Mouse (Mus musculus) lung, embryonic 15.5 days (tissue): ENCODE data around the gene Gcm1. TPM values are rescaled to one million over a fixed set of nuclear protein-coding genes. Genes with fewer than 3 reads are reported as not detected.

ENCODE experiments used
- ATAC-seq: fragments of 200-750 bp; cut with Nextera tagmentation; 2 replicates; pipeline ENCODE4 v1.8.0; 2017; ENCODE audit warnings: moderate number of reproducible peaks, borderline replicate concordance; ENCODE audit not compliant: low FRiP score, low TSS enrichment; ENCODE audit errors: extremely low read depth
- H3K27ac ChIP-seq: fragments of 300-500 bp; sonication (generic); 2 replicates; pipeline ENCODE4 v1.5.1; 2015; ENCODE audit warnings: moderate library complexity, mild to moderate bottlenecking, inconsistent platforms
- H3K27me3 ChIP-seq: fragments of 300-500 bp; sonication (generic); 2 replicates; pipeline ENCODE4 v1.6.1; 2015; ENCODE audit warnings: inconsistent platforms
- H3K36me3 ChIP-seq: fragments of 300-500 bp; sonication (generic); 2 replicates; pipeline ENCODE4 v1.6.1; 2015; ENCODE audit warnings: inconsistent platforms
- H3K4me1 ChIP-seq: fragments of 300-500 bp; sonication (generic); 2 replicates; pipeline ENCODE4 v1.6.1; 2015; ENCODE audit warnings: inconsistent platforms
- H3K4me2 ChIP-seq: fragments of 300-500 bp; sonication (generic); 2 replicates; pipeline ENCODE4 v1.6.1; 2015; ENCODE audit warnings: inconsistent platforms, mild to moderate bottlenecking, moderate library complexity
- H3K4me3 ChIP-seq: fragments of 300-500 bp; sonication (generic); 2 replicates; pipeline ENCODE4 v1.5.1; 2015; ENCODE audit warnings: mild to moderate bottlenecking, inconsistent platforms
- H3K9ac ChIP-seq: fragments of 300-500 bp; sonication (generic); 2 replicates; pipeline ENCODE4 v1.6.1; 2015; ENCODE audit warnings: inconsistent platforms
- H3K9me3 ChIP-seq: fragments of 300-500 bp; sonication (generic); 2 replicates; pipeline ENCODE4 v1.6.1; 2016; ENCODE audit warnings: inconsistent platforms
- WGBS: fragments of 180-500 bp; shearing (Covaris S2); methylation state at CpG from one replicate; pipeline ENCODE4 v1.1.7; 2015; 5-methylcytosine and 5-hydroxymethylcytosine counted together
- polyA plus RNA-seq: library from polyadenylated mRNA; unstranded; fragments of >200 nt; fragmentation: Nextera tagmentation; extraction: Ambion mirVana; gene quantifications from 2 replicates; pipeline ENCODE4 v1.2.1, GENCODE M21; 2015

The Gcm1 gene
- polyA plus RNA-seq: 0.31 and 0.36 TPM in 2 replicates

GRCm38 (mm10) chr9:78051677-78052076, at the start of gene Gcm1:
TSS of gene Gcm1 (plus strand) at chr9:78051924.
- Histone ChIP-seq H3K4me1 (no peaks in the 10 kb centered on the region), H3K36me3 (no peaks in the 10 kb centered on the region), H3K4me2 (no peak within 1 kb of the TSS), H3K9me3 (no peaks in the 10 kb centered on the region), H3K27ac (no peak within 1 kb of the TSS), H3K9ac (no peak within 1 kb of the TSS), H3K27me3 (no peaks in the 10 kb centered on the region), H3K4me3 (no peak within 1 kb of the TSS)
- WGBS: 38% methylated on average over 3 of the region's 3 CpGs
- ATAC-seq: no peak

GRCm38 (mm10) chr9:78003278-78003677, 48.4 kb upstream of the Gcm1 start:
- no peaks in the 10 kb centered on the region for H3K36me3 ChIP-seq
- 87% methylated on average over 2 of the region's 2 CpGs for WGBS
- H3K9ac ChIP-seq: no peak overlapping the region
- no peak overlapping the region for H3K4me2 ChIP-seq
- no peak for ATAC-seq
- H3K9me3 ChIP-seq: no peaks in the 10 kb centered on the region
- peaks cover 8% of the 10 kb centered on the region for H3K4me1 ChIP-seq
- no peaks in the 10 kb centered on the region for H3K27me3 ChIP-seq
- H3K27ac ChIP-seq: no peak overlapping the region
- no peak overlapping the region for H3K4me3 ChIP-seq

- Histone ChIP-seq H3K9ac (no peak overlapping the region), H3K27ac (no peak overlapping the region), H3K4me2 (no peak overlapping the region), H3K9me3 (no peaks in the 10 kb centered on the region), H3K27me3 (no peaks in the 10 kb centered on the region), H3K4me3 (no peak overlapping the region), H3K4me1 (peaks cover 11% of the 10 kb centered on the region), H3K36me3 (no peaks in the 10 kb centered on the region)
- ATAC-seq: no peak
- 57% methylated on average over 3 of the region's 3 CpGs for WGBS
Measured at GRCm38 (mm10) chr9:78005481-78005880, 46.2 kb upstream of the Gcm1 start.

GRCm38 (mm10) chr9:78006209-78007001, 45.3 kb upstream of the Gcm1 start:
- peaks cover 11% of the 10 kb centered on the region for H3K4me1 ChIP-seq
- H3K4me3 ChIP-seq: no peak overlapping the region
- H3K36me3 ChIP-seq: no peaks in the 10 kb centered on the region
- no peaks in the 10 kb centered on the region for H3K27me3 ChIP-seq
- H3K27ac ChIP-seq: no peak overlapping the region
- WGBS: 50% methylated on average over 19 of the region's 19 CpGs
- ATAC-seq: peak; percentile 79
- H3K4me2 ChIP-seq: no peak overlapping the region
- H3K9ac ChIP-seq: no peak overlapping the region
- no peaks in the 10 kb centered on the region for H3K9me3 ChIP-seq

GRCm38 (mm10) chr9:78009382-78009781, 42.3 kb upstream of the Gcm1 start:
- peak overlapping the region; percentile 53 for H3K27ac ChIP-seq
- H3K4me3 ChIP-seq: no peak overlapping the region
- 58% methylated on average over 7 of the region's 7 CpGs for WGBS

GRCm38 (mm10) chr9:78010187-78010586, 41.5 kb upstream of the Gcm1 start:
- Histone ChIP-seq H3K9me3 (no peaks in the 10 kb centered on the region), H3K4me3 (no peak overlapping the region), H3K36me3 (no peaks in the 10 kb centered on the region), H3K9ac (no peak overlapping the region), H3K27ac (no peak overlapping the region), H3K27me3 (no peaks in the 10 kb centered on the region), H3K4me2 (no peak overlapping the region), H3K4me1 (peaks cover 11% of the 10 kb centered on the region)
- WGBS: 79% methylated on average over 5 of the region's 5 CpGs
- no peak for ATAC-seq

More at GRCm38 (mm10) chr9:78009382-78009781, 42.3 kb upstream of the Gcm1 start:
- H3K4me2 ChIP-seq: no peak overlapping the region
- peaks cover 11% of the 10 kb centered on the region for H3K4me1 ChIP-seq
- ATAC-seq: no peak
- H3K27me3 ChIP-seq: no peaks in the 10 kb centered on the region
- H3K9me3 ChIP-seq: no peaks in the 10 kb centered on the region
- H3K9ac ChIP-seq: no peak overlapping the region
- H3K36me3 ChIP-seq: no peaks in the 10 kb centered on the region

GRCm38 (mm10) chr9:78010707-78011106, 41.0 kb upstream of the Gcm1 start:
- Histone ChIP-seq H3K4me2 (no peak overlapping the region), H3K9me3 (no peaks in the 10 kb centered on the region), H3K9ac (no peak overlapping the region), H3K4me1 (peaks cover 11% of the 10 kb centered on the region), H3K4me3 (no peak overlapping the region), H3K36me3 (no peaks in the 10 kb centered on the region), H3K27ac (no peak overlapping the region), H3K27me3 (no peaks in the 10 kb centered on the region)
- WGBS: 77% methylated on average over 10 of the region's 10 CpGs
- ATAC-seq: no peak

- Histone ChIP-seq H3K4me1 (0 out of 2 replicates have a peak, but pooled peaks cover 2% of the 10 kb centered on the region), H3K9me3 (no peaks in the 10 kb centered on the region), H3K27ac (no peak overlapping the region), H3K4me3 (no peak overlapping the region), H3K27me3 (no peaks in the 10 kb centered on the region), H3K9ac (no peak overlapping the region), H3K4me2 (no peak overlapping the region), H3K36me3 (no peaks in the 10 kb centered on the region)
- no peak for ATAC-seq
- 83% methylated on average over 4 of the region's 4 CpGs for WGBS
Measured at GRCm38 (mm10) chr9:78012066-78012465, 39.7 kb upstream of the Gcm1 start.

GRCm38 (mm10) chr9:78012681-78013080, 39.0 kb upstream of the Gcm1 start:
- Histone ChIP-seq H3K27me3 (no peaks in the 10 kb centered on the region), H3K36me3 (no peaks in the 10 kb centered on the region), H3K4me3 (no peak overlapping the region), H3K4me2 (no peak overlapping the region), H3K27ac (no peak overlapping the region), H3K4me1 (0 out of 2 replicates have a peak, but pooled peaks cover 2% of the 10 kb centered on the region), H3K9me3 (no peaks in the 10 kb centered on the region), H3K9ac (no peak overlapping the region)
- no peak for ATAC-seq
- 87% methylated on average over 5 of the region's 5 CpGs for WGBS

GRCm38 (mm10) chr9:78013813-78014212, 37.9 kb upstream of the Gcm1 start:
- no peak for ATAC-seq

GRCm38 (mm10) chr9:78015816-78016215, 35.9 kb upstream of the Gcm1 start:
- ATAC-seq: no peak
- Histone ChIP-seq H3K4me1 (no peaks in the 10 kb centered on the region; the same call in 1 of the 2 replicates), H3K4me3 (no peak overlapping the region), H3K9ac (no peak overlapping the region), H3K27me3 (no peaks in the 10 kb centered on the region), H3K27ac (no peak overlapping the region), H3K9me3 (no peaks in the 10 kb centered on the region), H3K36me3 (no peaks in the 10 kb centered on the region), H3K4me2 (no peak overlapping the region)
- WGBS: 86% methylated on average over 7 of the region's 7 CpGs

More at GRCm38 (mm10) chr9:78013813-78014212, 37.9 kb upstream of the Gcm1 start:
- Histone ChIP-seq H3K27me3 (no peaks in the 10 kb centered on the region), H3K4me2 (no peak overlapping the region), H3K36me3 (no peaks in the 10 kb centered on the region), H3K9me3 (no peaks in the 10 kb centered on the region), H3K4me3 (no peak overlapping the region), H3K9ac (no peak overlapping the region), H3K4me1 (0 out of 2 replicates have a peak, but pooled peaks cover 2% of the 10 kb centered on the region), H3K27ac (no peak overlapping the region)
- WGBS: 23% methylated on average over 1 of the region's 1 CpGs

GRCm38 (mm10) chr9:78016288-78016687, 35.4 kb upstream of the Gcm1 start:
- ATAC-seq: no peak
- WGBS: 45% methylated on average over 15 of the region's 15 CpGs
- Histone ChIP-seq H3K27ac (no peak overlapping the region), H3K4me1 (peaks cover 4% of the 10 kb centered on the region), H3K36me3 (no peaks in the 10 kb centered on the region), H3K4me3 (no peak overlapping the region), H3K9ac (no peak overlapping the region), H3K9me3 (no peaks in the 10 kb centered on the region), H3K27me3 (no peaks in the 10 kb centered on the region), H3K4me2 (0 out of 2 replicates have a peak overlapping the region, but pooled peaks have one; percentile 1)
